Mouse (Mus musculus): ENCODE data around the gene Cobll1.

GRCm38 (mm10) chr2:65171516-65171915, 67.7 kb downstream of the Cobll1 start:
- TF ChIP-seq ZC3H11A (IDR thresholded peaks at IDR 0.05; ENCODE audit: borderline replicate concordance, low read depth, low read length) = no peak
- TF ChIP-seq MAFK (IDR thresholded peaks at IDR 0.05; ENCODE audit: insufficient read depth, low read depth, low read length) = no peak
- TF ChIP-seq HCFC1 (IDR thresholded peaks at IDR 0.05; ENCODE audit: borderline replicate concordance, insufficient read depth, low read length) = no peak
- TF ChIP-seq ZNF384 (IDR thresholded peaks at IDR 0.05; ENCODE audit: low read depth, low read length) = no peak
- no peak for TF ChIP-seq CHD2 (IDR thresholded peaks at IDR 0.05; ENCODE audit: low read depth, low read length)

Measured in ES-E14 (cell line).